8 mouse cellular contexts compared by ENCODE assay signal in the genomic region with DNA sequence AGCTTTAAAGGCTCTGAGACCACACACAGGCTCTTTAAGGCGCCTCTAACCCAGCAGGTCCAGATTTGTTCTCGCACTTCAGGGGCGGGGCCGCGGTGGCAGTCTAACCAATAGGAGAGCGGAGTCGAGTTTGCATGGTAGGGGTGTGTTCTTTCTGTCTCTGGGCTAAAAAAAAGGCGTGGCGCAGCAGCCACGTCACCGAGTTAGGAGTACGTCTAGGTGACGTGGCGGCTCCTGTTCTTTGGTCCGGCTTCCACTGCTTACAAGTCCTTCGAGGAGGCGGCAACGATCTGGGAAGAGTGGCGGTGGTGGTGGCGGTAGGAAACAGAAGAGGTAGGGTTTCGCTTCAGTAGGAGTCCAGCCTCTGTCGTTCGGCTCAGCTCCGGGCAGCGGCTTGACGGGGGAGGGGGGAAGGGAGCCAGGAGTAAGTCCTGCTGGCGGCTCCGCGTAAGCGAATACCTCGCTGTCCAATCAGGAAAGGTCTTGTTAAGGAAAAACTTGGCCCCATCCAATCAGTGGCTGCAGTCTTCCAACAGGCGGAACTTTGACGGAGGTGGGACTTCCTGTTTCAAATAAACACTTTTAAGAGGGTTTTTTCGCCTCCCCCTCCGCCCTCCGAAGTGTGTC. TPM values are rescaled to one million over a fixed set of nuclear protein-coding genes. Genes with fewer than 3 reads are reported as not detected.
DNase-seq lines count a peak whose midpoint lies in the region; ATAC-seq lines count a peak whose summit lies in the region.

Gene Stx5a (plus strand): TSS at position 171 of the 627 bp plus-strand sequence.

- peak; percentile 99 for DNase-seq in Muller cell, postnatal 12 days (ENCODE audit: inconsistent ontology term)
- DNase-seq in cerebellum, adult 9-11 months = peak; percentile 97
- peak; percentile 94 to 97 for DNase-seq in frontal cortex, adult 2 months (ENCODE audit: extremely low spot score in 1 of 2, low spot score in 1 of 2)
- peak; percentile 96 for DNase-seq in hindbrain, embryonic 11.5 days (ENCODE audit: low spot score)
- peak; percentile 91 to 93 for DNase-seq in layer of hippocampus, postnatal 10 days (ENCODE audit: low spot score in 2 of 2)
- DNase-seq in lung, postnatal 10 days = peak; percentile 98
- DNase-seq in ovary, postnatal 36 days (ENCODE audit: low spot score) = peak; percentile 93
- DNase-seq in thymus, postnatal 25 days = peak; percentile 94

- H3K27me3 ChIP-seq in hindbrain, embryonic 11.5 days (ENCODE audit: control insufficient read depth, insufficient read depth, low read length) = no peaks in the 10 kb centered on the region

- no peaks in the 10 kb centered on the region for H3K36me3 ChIP-seq in hindbrain, embryonic 11.5 days (ENCODE audit: control insufficient read depth, insufficient read depth, low read length)

- peak; percentile 98 for ATAC-seq in hindbrain, embryonic 11.5 days (ENCODE audit: low FRiP score)

- peak within 1 kb of the TSS; percentile 47 for H3K4me2 ChIP-seq in hindbrain, embryonic 11.5 days (replicated peaks; ENCODE audit: low read depth, low read length)

- peak within 1 kb of the TSS; percentile 47 for H3K4me3 ChIP-seq in hindbrain, embryonic 11.5 days (ENCODE audit: low read depth, low read length)

- 0 out of 2 replicates have a peak, but pooled peaks cover 6% of the 10 kb centered on the region for H3K4me1 ChIP-seq in hindbrain, embryonic 11.5 days (replicated peaks; ENCODE audit: control insufficient read depth, insufficient read depth, low read length)

- under 1% methylated on average over 36 of the region's 36 CpGs for WGBS in hindbrain, embryonic 11.5 days

- peak within 1 kb of the TSS; percentile 86 for H3K27ac ChIP-seq in hindbrain, embryonic 11.5 days (ENCODE audit: low read depth, low read length)

- H3K9me3 ChIP-seq in hindbrain, embryonic 11.5 days (ENCODE audit: control insufficient read depth, low read length) = no peaks in the 10 kb centered on the region

- H3K9ac ChIP-seq in hindbrain, embryonic 11.5 days (ENCODE audit: low read depth, low read length) = peak within 1 kb of the TSS; percentile 43

RNA-seq across cellular contexts. Expression of gene Stx5a, which starts in this region (rescaled TPM):
- 111 and 130 TPM in 2 replicates for polyA plus RNA-seq in frontal cortex, adult 2 months (2012; rRNA removed)
- 100 and 111 TPM in 2 replicates for polyA plus RNA-seq in hindbrain, embryonic 11.5 days (2014; fragmentation: Nextera tagmentation; extraction: Ambion mirVana)
- 10 to 100 TPM; 61.9 to 64.8 TPM for total RNA-seq in layer of hippocampus, postnatal 10 days (2021)

Comparison
In these comparisons a context has a peak if more than half of its experiments do, and no peak if none do; other contexts are left out.
1. Peak in every context shown above with its lines: DNase-seq, ATAC-seq, H3K4me3 ChIP-seq and H3K27ac ChIP-seq.